Mouse (Mus musculus): ENCODE measurements around the gene Mark1.

DNA sequence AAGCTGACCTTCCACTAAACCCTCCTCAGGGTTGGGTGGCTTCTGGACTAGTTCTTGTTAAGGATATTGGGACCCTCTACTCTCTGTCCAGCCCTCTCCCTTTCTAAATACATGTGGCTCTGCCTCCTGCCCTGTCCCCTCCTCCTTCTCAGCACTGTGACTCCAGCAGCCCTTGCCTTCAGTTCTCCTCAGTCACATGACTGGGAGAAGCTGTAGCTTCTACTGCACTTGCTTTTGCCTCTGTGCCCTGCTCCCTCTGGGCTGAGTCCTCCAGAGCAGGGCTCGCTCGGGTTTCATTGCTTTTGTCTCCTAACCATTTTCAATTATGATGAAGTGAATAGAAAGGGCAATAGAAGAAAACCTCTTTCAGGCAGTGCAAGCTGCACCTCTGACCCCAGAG is 12.6 kb downstream of the Mark1 start:
- TF ChIP-seq TCF12 (IDR thresholded peaks at IDR 0.05; ENCODE audit: insufficient read depth, poor library complexity, severe bottlenecking) (no peak), USF1 (IDR thresholded peaks at IDR 0.05; ENCODE audit: low read depth) (no peak), MAX (IDR thresholded peaks at IDR 0.05; ENCODE audit: low read depth) (no peak), POLR2A (IDR thresholded peaks at IDR 0.05; ENCODE audit: insufficient read length, low read depth) (no peak), MYOG (IDR thresholded peaks at IDR 0.05; ENCODE audit: control insufficient read depth in 1 of 3, insufficient read depth in 1 of 3, insufficient read length in 2 of 3, low read depth in 2 of 3) (no peak), CEBPB (IDR thresholded peaks at IDR 0.05; ENCODE audit: insufficient read depth, poor library complexity, severe bottlenecking) (no peak), SRF (IDR thresholded peaks at IDR 0.05; ENCODE audit: control insufficient read depth, insufficient read length, low read depth) (no peak), E2F4 (IDR thresholded peaks at IDR 0.05; ENCODE audit: insufficient read depth) (no peak), MYOD1 (IDR thresholded peaks at IDR 0.05; ENCODE audit: control insufficient read depth in 1 of 3, insufficient read length in 2 of 3, low read depth in 2 of 3) (no peak), POLR2AphosphoS2 (IDR thresholded peaks at IDR 0.05; ENCODE audit: insufficient read length, low read depth) (no peak)

Measured in myocyte (in vitro differentiated cells).